Mouse (Mus musculus): Measurements from ENCODE around the gene Dbh.

Dbh gene

GRCm38 (mm10) chr2:27218569-27218968, 53.5 kb downstream of the Dbh start:
- DNase-seq (ENCODE audit: low spot score), result no peak

GRCm38 (mm10) chr2:27223012-27223421, 58.0 kb downstream of the Dbh start:
- DNase-seq (ENCODE audit: low spot score), result no peak

- DNase-seq (ENCODE audit: low spot score), result no peak
These were observed 61.5 kb downstream of the Dbh start for GRCm38 (mm10) chr2:27226572-27226971.

GRCm38 (mm10) chr2:27228809-27229480, 63.9 kb downstream of the Dbh start:
- no peak for DNase-seq (ENCODE audit: low spot score)

- no peak for DNase-seq (ENCODE audit: low spot score)
These were observed 64.6 kb downstream of the Dbh start for GRCm38 (mm10) chr2:27229481-27230105.

GRCm38 (mm10) chr2:27232376-27232775, 67.3 kb downstream of the Dbh start:
- no peak for DNase-seq (ENCODE audit: low spot score)

Measured in yolk sac, embryonic 10.5 days (tissue).